Comparison of ENCODE assay signal across 18 mouse cellular contexts in genomic region chr6:146752612-146753011, GRCm38 (mm10). TPM values are rescaled to one million over a fixed set of nuclear protein-coding genes. Genes with fewer than 3 reads are reported as not detected.
DNase-seq lines count a peak whose midpoint lies in the region; ATAC-seq lines count a peak whose summit lies in the region.
"Had no signal": no experiment of that assay in that cellular context is flagged by ENCODE, and none has a peak within 500 bp of the region (broad histone marks: within the 10 kb centered on the region; RNA-seq: fewer than 3 reads in every experiment).

No protein-coding gene starts in this region.

- intact Hi-C loops in heart, postnatal 10 days (cut with DNase I): no loop called here

- H3K9me3 ChIP-seq in forebrain, embryonic 14.5 days (replicated peaks; ENCODE audit: control insufficient read depth, low read length): no peaks in the 10 kb centered on the region
- H3K9me3 ChIP-seq in forebrain, embryonic 12.5 days: no peaks in the 10 kb centered on the region
- H3K9me3 ChIP-seq in heart, embryonic 15.5 days (replicated peaks): no peaks in the 10 kb centered on the region
- H3K9me3 ChIP-seq in midbrain, embryonic 13.5 days: no peaks in the 10 kb centered on the region
- no peaks in the 10 kb centered on the region for H3K9me3 ChIP-seq in midbrain, embryonic 10.5 days (replicated peaks)
- H3K9me3 ChIP-seq: forebrain, embryonic 15.5 days had no signal

- ATAC-seq in forebrain, embryonic 14.5 days: no peak
- no peak for ATAC-seq in forebrain, embryonic 12.5 days (ENCODE audit: low FRiP score)
- ATAC-seq in heart, embryonic 15.5 days (replicated peaks; ENCODE audit: insufficient number of reproducible peaks, insufficient read depth, low FRiP score, low read depth): no peak
- peak; percentile 75 for ATAC-seq in midbrain, embryonic 13.5 days
- ATAC-seq: forebrain, embryonic 15.5 days had no signal

- H3K4me2 ChIP-seq in forebrain, embryonic 14.5 days (ENCODE audit: low read length): no peak overlapping the region
- H3K4me2 ChIP-seq in forebrain, embryonic 12.5 days: no peak overlapping the region
- H3K4me2 ChIP-seq in heart, embryonic 15.5 days: no peak overlapping the region
- H3K4me2 ChIP-seq in midbrain, embryonic 13.5 days (replicated peaks): no peak overlapping the region
- H3K4me2 ChIP-seq: forebrain, embryonic 15.5 days; lung, embryonic 14.5 days had no signal

- H3K27me3 ChIP-seq in forebrain, embryonic 14.5 days (replicated peaks; ENCODE audit: control insufficient read depth, insufficient read depth, low read length): no peaks in the 10 kb centered on the region
- H3K27me3 ChIP-seq in forebrain, embryonic 12.5 days: no peaks in the 10 kb centered on the region
- H3K27me3 ChIP-seq in heart, embryonic 15.5 days: no peaks in the 10 kb centered on the region
- no peaks in the 10 kb centered on the region for H3K27me3 ChIP-seq in midbrain, embryonic 13.5 days
- H3K27me3 ChIP-seq in midbrain, embryonic 10.5 days (ENCODE audit: low read depth, poor library complexity, severe bottlenecking): no peaks in the 10 kb centered on the region
- H3K27me3 ChIP-seq: forebrain, embryonic 15.5 days had no signal

- H3K4me1 ChIP-seq in forebrain, embryonic 14.5 days (ENCODE audit: control insufficient read depth, insufficient read depth, low read length): no peaks in the 10 kb centered on the region
- H3K4me1 ChIP-seq in forebrain, embryonic 12.5 days: 0 out of 2 replicates have a peak, but pooled peaks cover 10% of the 10 kb centered on the region
- peaks cover 62% of the 10 kb centered on the region for H3K4me1 ChIP-seq in heart, embryonic 15.5 days (replicated peaks)
- peaks cover 3% of the 10 kb centered on the region; the same call in 1 of the 2 replicates for H3K4me1 ChIP-seq in midbrain, embryonic 13.5 days (replicated peaks)
- peaks cover 13% of the 10 kb centered on the region for H3K4me1 ChIP-seq in midbrain, embryonic 10.5 days
- H3K4me1 ChIP-seq: forebrain, embryonic 15.5 days had no signal

- no peak overlapping the region for H3K27ac ChIP-seq in forebrain, embryonic 14.5 days (ENCODE audit: low read depth, low read length)
- no peak overlapping the region for H3K27ac ChIP-seq in forebrain, embryonic 12.5 days
- H3K27ac ChIP-seq in heart, embryonic 15.5 days: peak overlapping the region; percentile 67
- H3K27ac ChIP-seq in midbrain, embryonic 13.5 days: no peak overlapping the region
- H3K27ac ChIP-seq in midbrain, embryonic 10.5 days (replicated peaks): no peak overlapping the region
- H3K27ac ChIP-seq: forebrain, embryonic 15.5 days; kidney, postnatal 0 days; liver, embryonic 14.5 days had no signal

- WGBS in forebrain, embryonic 14.5 days: 68% methylated on average over 1 of the region's 1 CpGs
- WGBS in forebrain, embryonic 12.5 days: 58% methylated on average over 1 of the region's 1 CpGs
- 34% methylated on average over 1 of the region's 1 CpGs for WGBS in heart, embryonic 15.5 days
- 44% methylated on average over 1 of the region's 1 CpGs for WGBS in midbrain, embryonic 13.5 days
- 79% methylated on average over 1 of the region's 1 CpGs for WGBS in midbrain, embryonic 10.5 days

- peak; percentile 30 for DNase-seq in forebrain, embryonic 14.5 days (ENCODE audit: low spot score)
- DNase-seq in heart, postnatal 10 days: no peak
- no peak for DNase-seq in midbrain, embryonic 10.5 days (ENCODE audit: low spot score)
- DNase-seq in lung, postnatal 25 days (ENCODE audit: low spot score): no peak
- DNase-seq: adrenal gland, postnatal 10 days; cerebellum, adult 9-10 months; kidney, adult 2 months; layer of hippocampus, adult 9-11 months; lung, embryonic 14.5 days; lung, postnatal 36 days; thymus, adult 18-20 months; thymus, postnatal 36 days had no signal

- no peak overlapping the region for H3K4me3 ChIP-seq in forebrain, embryonic 14.5 days (ENCODE audit: low read depth, low read length)
- no peak overlapping the region for H3K4me3 ChIP-seq in forebrain, embryonic 12.5 days (replicated peaks)
- H3K4me3 ChIP-seq in heart, embryonic 15.5 days: no peak overlapping the region
- no peak overlapping the region for H3K4me3 ChIP-seq in midbrain, embryonic 13.5 days (replicated peaks)
- H3K4me3 ChIP-seq in midbrain, embryonic 10.5 days: no peak overlapping the region
- H3K4me3 ChIP-seq: forebrain, embryonic 15.5 days had no signal

- H3K9ac ChIP-seq in forebrain, embryonic 14.5 days (ENCODE audit: low read length): no peak overlapping the region
- no peak overlapping the region for H3K9ac ChIP-seq in forebrain, embryonic 12.5 days
- H3K9ac ChIP-seq in heart, embryonic 15.5 days: no peak overlapping the region
- no peak overlapping the region for H3K9ac ChIP-seq in midbrain, embryonic 13.5 days (replicated peaks)
- H3K9ac ChIP-seq: forebrain, embryonic 15.5 days; liver, embryonic 14.5 days; lung, embryonic 14.5 days had no signal

- H3K36me3 ChIP-seq in forebrain, embryonic 14.5 days (ENCODE audit: control insufficient read depth, insufficient read depth, low read length): no peaks in the 10 kb centered on the region
- H3K36me3 ChIP-seq in forebrain, embryonic 12.5 days (replicated peaks): no peaks in the 10 kb centered on the region
- no peaks in the 10 kb centered on the region for H3K36me3 ChIP-seq in heart, embryonic 15.5 days
- no peaks in the 10 kb centered on the region for H3K36me3 ChIP-seq in midbrain, embryonic 13.5 days
- H3K36me3 ChIP-seq in midbrain, embryonic 10.5 days: no peaks in the 10 kb centered on the region
- H3K36me3 ChIP-seq: forebrain, embryonic 15.5 days had no signal

RNA-seq across cellular contexts. Expression of gene Stk38l, which starts 27.8 kb away (rescaled TPM):
- 13.5 and 14.9 TPM in 2 replicates for polyA plus RNA-seq in forebrain, embryonic 14.5 days (2014; fragmentation: Nextera tagmentation; extraction: Ambion mirVana)
- 17.6 TPM in 2 replicates for polyA plus RNA-seq in forebrain, embryonic 12.5 days (2016; fragmentation: Nextera tagmentation; extraction: Ambion mirVana)
- polyA plus RNA-seq in heart, embryonic 15.5 days (2015; fragmentation: Nextera tagmentation; extraction: Ambion mirVana): 28.5 and 32.0 TPM in 2 replicates
- total RNA-seq in heart, postnatal 10 days (2021): 10 to 100 TPM; 18.7 to 19.1 TPM
- 16.2 and 17.2 TPM in 2 replicates for polyA plus RNA-seq in midbrain, embryonic 13.5 days (2015; fragmentation: Nextera tagmentation; extraction: Ambion mirVana)
- 21.0 and 21.2 TPM in 2 replicates for polyA plus RNA-seq in midbrain, embryonic 10.5 days (2016; fragmentation: Nextera tagmentation; extraction: Ambion mirVana)

RNA-seq across cellular contexts. Expression of gene Arntl2, which starts 43.2 kb away (rescaled TPM):
- 0.59 and 1.0 TPM in 2 replicates for polyA plus RNA-seq in forebrain, embryonic 14.5 days (2014; fragmentation: Nextera tagmentation; extraction: Ambion mirVana)
- 0.86 and 1.4 TPM in 2 replicates for polyA plus RNA-seq in forebrain, embryonic 12.5 days (2016; fragmentation: Nextera tagmentation; extraction: Ambion mirVana)
- 2.6 and 3.3 TPM in 2 replicates for polyA plus RNA-seq in heart, embryonic 15.5 days (2015; fragmentation: Nextera tagmentation; extraction: Ambion mirVana)
- total RNA-seq in heart, postnatal 10 days (2021): 1 to 10 TPM; 1.4 to 1.5 TPM
- polyA plus RNA-seq in midbrain, embryonic 13.5 days (2015; fragmentation: Nextera tagmentation; extraction: Ambion mirVana): 1.8 and 2.6 TPM in 2 replicates
- 1.9 and 2.0 TPM in 2 replicates for polyA plus RNA-seq in midbrain, embryonic 10.5 days (2016; fragmentation: Nextera tagmentation; extraction: Ambion mirVana)
